Mouse (Mus musculus): ENCODE measurements around the gene Sbk1. TPM values are rescaled to one million over a fixed set of nuclear protein-coding genes. Genes with fewer than 3 reads are reported as not detected.

Gene Sbk1
- polyA plus RNA-seq, 1 experiment from 2014 or later: 180 TPM

- no peak overlapping the region for H3K27ac ChIP-seq
- no peak overlapping the region for H3K4me3 ChIP-seq
- no peaks in the 10 kb centered on the region for H3K27me3 ChIP-seq (ENCODE audit: insufficient read depth, poor library complexity, severe bottlenecking)
- no peak for DNase-seq (ENCODE audit: low spot score)
- no peaks in the 10 kb centered on the region for H3K4me1 ChIP-seq (replicated peaks)
- no peaks in the 10 kb centered on the region for H3K9me3 ChIP-seq
- no peaks in the 10 kb centered on the region for H3K36me3 ChIP-seq
- 80% methylated on average over 8 of the region's 8 CpGs for WGBS
These were observed 66.5 kb downstream of the Sbk1 start for GRCm38 (mm10) chr7:126338906-126339305.

GRCm38 (mm10) chr7:126339521-126339971 is 67.1 kb downstream of the Sbk1 start:
- WGBS: 85% methylated on average over 8 of the region's 8 CpGs
- DNase-seq (ENCODE audit: low spot score): no peak

GRCm38 (mm10) chr7:126340206-126340618 is 67.8 kb downstream of the Sbk1 start:
- H3K36me3 ChIP-seq: no peaks in the 10 kb centered on the region
- no peaks in the 10 kb centered on the region for H3K9me3 ChIP-seq
- H3K27me3 ChIP-seq (ENCODE audit: insufficient read depth, poor library complexity, severe bottlenecking): no peaks in the 10 kb centered on the region
- no peak overlapping the region for H3K27ac ChIP-seq
- no peak for DNase-seq (ENCODE audit: low spot score)
- 79% methylated on average over 6 of the region's 6 CpGs for WGBS
- no peaks in the 10 kb centered on the region for H3K4me1 ChIP-seq (replicated peaks)
- H3K4me3 ChIP-seq: no peak overlapping the region

More at GRCm38 (mm10) chr7:126339521-126339971, 67.1 kb downstream of the Sbk1 start:
- Histone ChIP-seq H3K27ac (no peak overlapping the region), H3K9me3 (no peaks in the 10 kb centered on the region), H3K4me3 (no peak overlapping the region), H3K27me3 (ENCODE audit: insufficient read depth, poor library complexity, severe bottlenecking) (no peaks in the 10 kb centered on the region), H3K4me1 (replicated peaks) (no peaks in the 10 kb centered on the region), H3K36me3 (no peaks in the 10 kb centered on the region)

- no peaks in the 10 kb centered on the region for H3K4me1 ChIP-seq (replicated peaks)
- 57% methylated on average over 6 of the region's 6 CpGs for WGBS
- H3K9me3 ChIP-seq: no peaks in the 10 kb centered on the region
- no peak overlapping the region for H3K27ac ChIP-seq
- no peak for DNase-seq (ENCODE audit: low spot score)
- H3K4me3 ChIP-seq: no peak overlapping the region
- H3K27me3 ChIP-seq (ENCODE audit: insufficient read depth, poor library complexity, severe bottlenecking): no peaks in the 10 kb centered on the region
- H3K36me3 ChIP-seq: no peaks in the 10 kb centered on the region
These were observed 68.5 kb downstream of the Sbk1 start for GRCm38 (mm10) chr7:126340896-126341295.

Other genes starting within 250 kb of the Sbk1 start
- 3.2 and 4.7 TPM in 2 replicates for gene Gsg1l, start 190.2 kb upstream of the Sbk1 start, polyA plus RNA-seq (2016; fragmentation: Nextera tagmentation; extraction: Ambion mirVana)
- 60.9 and 63.7 TPM in 2 replicates for gene Xpo6, start 72.1 kb upstream of the Sbk1 start, polyA plus RNA-seq (2016; fragmentation: Nextera tagmentation; extraction: Ambion mirVana)
- gene Lat, start 97.0 kb downstream of the Sbk1 start, polyA plus RNA-seq (2016; fragmentation: Nextera tagmentation; extraction: Ambion mirVana): 3.5 and 3.9 TPM in 2 replicates
- 66.8 and 68.6 TPM in 2 replicates for gene Spns1, start 104.8 kb downstream of the Sbk1 start, polyA plus RNA-seq (2016; fragmentation: Nextera tagmentation; extraction: Ambion mirVana)
- 3.1 and 3.7 TPM in 2 replicates for gene Nfatc2ip, start 124.1 kb downstream of the Sbk1 start, polyA plus RNA-seq (2016; fragmentation: Nextera tagmentation; extraction: Ambion mirVana)
- gene Cd19, start 142.3 kb downstream of the Sbk1 start, polyA plus RNA-seq (2016; fragmentation: Nextera tagmentation; extraction: Ambion mirVana): not detected in 2 replicates
- 28.7 and 28.8 TPM in 2 replicates for gene Rabep2, start 156.1 kb downstream of the Sbk1 start, polyA plus RNA-seq (2016; fragmentation: Nextera tagmentation; extraction: Ambion mirVana)
- 1.1 and 3.0 TPM in 2 replicates for gene Atp2a1, start 190.5 kb downstream of the Sbk1 start, polyA plus RNA-seq (2016; fragmentation: Nextera tagmentation; extraction: Ambion mirVana)
- 54.4 and 61.0 TPM in 2 replicates for gene Sh2b1, start 202.8 kb downstream of the Sbk1 start, polyA plus RNA-seq (2016; fragmentation: Nextera tagmentation; extraction: Ambion mirVana)
- 156 and 169 TPM in 2 replicates for gene Tufm, start 214.7 kb downstream of the Sbk1 start, polyA plus RNA-seq (2016; fragmentation: Nextera tagmentation; extraction: Ambion mirVana)
- gene Atxn2l, start 230.8 kb downstream of the Sbk1 start, polyA plus RNA-seq (2016; fragmentation: Nextera tagmentation; extraction: Ambion mirVana): 53.4 and 66.8 TPM in 2 replicates